Mouse (Mus musculus): ENCODE data around the gene Kidins220. TPM values are rescaled to one million over a fixed set of nuclear protein-coding genes. Genes with fewer than 3 reads are reported as not detected.

The Kidins220 gene
- polyA plus RNA-seq, 1 experiment from 2014 or later: 28.5 TPM

- no peaks in the 10 kb centered on the region for H3K27me3 ChIP-seq (replicated peaks; ENCODE audit: control insufficient read depth, insufficient read depth, low read length)
Observed at GRCm38 (mm10) chr12:25098561-25099312, 124.0 kb downstream of the Kidins220 start.

GRCm38 (mm10) chr12:25099313-25099562 is 124.5 kb downstream of the Kidins220 start:
- H3K4me2 ChIP-seq (ENCODE audit: low read length): peak overlapping the region; percentile 89
- DNase-seq (ENCODE audit: low spot score) (no peak), ATAC-seq (replicated peaks; ENCODE audit: low FRiP score, low TSS enrichment, low read depth) (peak; percentile 40)
- peak overlapping the region; percentile 99 for H3K27ac ChIP-seq (ENCODE audit: low read depth)
- H3K4me3 ChIP-seq (ENCODE audit: low read depth, low read length): peak overlapping the region; percentile 94
- H3K9ac ChIP-seq (ENCODE audit: low read length): peak overlapping the region; percentile 81
- H3K4me1 ChIP-seq (replicated peaks; ENCODE audit: control insufficient read depth, insufficient read depth, low read length): peaks cover 22% of the 10 kb centered on the region
- no peaks in the 10 kb centered on the region for H3K9me3 ChIP-seq (ENCODE audit: control insufficient read depth, low read length)
- no peaks in the 10 kb centered on the region for H3K27me3 ChIP-seq (replicated peaks; ENCODE audit: control insufficient read depth, insufficient read depth, low read length)
- no peaks in the 10 kb centered on the region for H3K36me3 ChIP-seq (ENCODE audit: control insufficient read depth, insufficient read depth, low read length)
- 1% methylated on average over 9 of the region's 9 CpGs for WGBS

More at GRCm38 (mm10) chr12:25098561-25099312, 124.0 kb downstream of the Kidins220 start:
- Histone ChIP-seq H3K4me3 (ENCODE audit: low read depth, low read length) (peak overlapping the region; percentile 94), H3K9me3 (ENCODE audit: control insufficient read depth, low read length) (no peaks in the 10 kb centered on the region), H3K4me1 (replicated peaks; ENCODE audit: control insufficient read depth, insufficient read depth, low read length) (peaks cover 22% of the 10 kb centered on the region), H3K9ac (ENCODE audit: low read length) (peak overlapping the region; percentile 81), H3K4me2 (ENCODE audit: low read length) (peak overlapping the region; percentile 89), H3K36me3 (ENCODE audit: control insufficient read depth, insufficient read depth, low read length) (no peaks in the 10 kb centered on the region), H3K27ac (ENCODE audit: low read depth) (peak overlapping the region; percentile 99)
- under 1% methylated on average over 61 of the region's 61 CpGs for WGBS
- ATAC-seq (replicated peaks; ENCODE audit: low FRiP score, low TSS enrichment, low read depth): peak; percentile 76
- DNase-seq (ENCODE audit: low spot score): peak; percentile 96

- no peaks in the 10 kb centered on the region for H3K9me3 ChIP-seq (ENCODE audit: control insufficient read depth, low read length)
- H3K36me3 ChIP-seq (ENCODE audit: control insufficient read depth, insufficient read depth, low read length): no peaks in the 10 kb centered on the region
- no peaks in the 10 kb centered on the region for H3K27me3 ChIP-seq (replicated peaks; ENCODE audit: control insufficient read depth, insufficient read depth, low read length)
- peak; percentile 93 for DNase-seq (ENCODE audit: low spot score)
- peaks cover 22% of the 10 kb centered on the region for H3K4me1 ChIP-seq (replicated peaks; ENCODE audit: control insufficient read depth, insufficient read depth, low read length)
- under 1% methylated on average over 38 of the region's 38 CpGs for WGBS
- peak overlapping the region; percentile 99 for H3K27ac ChIP-seq (ENCODE audit: low read depth)
- H3K4me3 ChIP-seq (ENCODE audit: low read depth, low read length): peak overlapping the region; percentile 94
- H3K9ac ChIP-seq (ENCODE audit: low read length): peak overlapping the region; percentile 81
- peak overlapping the region; percentile 89 for H3K4me2 ChIP-seq (ENCODE audit: low read length)
- ATAC-seq (replicated peaks; ENCODE audit: low FRiP score, low TSS enrichment, low read depth): no peak
Observed at GRCm38 (mm10) chr12:25099563-25100408, 125.1 kb downstream of the Kidins220 start.

- Histone ChIP-seq H3K36me3 (ENCODE audit: control insufficient read depth, insufficient read depth, low read length) (no peaks in the 10 kb centered on the region), H3K27ac (ENCODE audit: low read depth) (peak overlapping the region; percentile 99), H3K9me3 (ENCODE audit: control insufficient read depth, low read length) (no peaks in the 10 kb centered on the region), H3K4me1 (replicated peaks; ENCODE audit: control insufficient read depth, insufficient read depth, low read length) (peaks cover 22% of the 10 kb centered on the region), H3K27me3 (replicated peaks; ENCODE audit: control insufficient read depth, insufficient read depth, low read length) (no peaks in the 10 kb centered on the region), H3K4me3 (ENCODE audit: low read depth, low read length) (peak overlapping the region; percentile 94), H3K4me2 (ENCODE audit: low read length) (peak overlapping the region; percentile 89), H3K9ac (ENCODE audit: low read length) (peak overlapping the region; percentile 81)
- WGBS: under 1% methylated on average over 59 of the region's 59 CpGs
- ATAC-seq (replicated peaks; ENCODE audit: low FRiP score, low TSS enrichment, low read depth): no peak
- DNase-seq (ENCODE audit: low spot score): peak; percentile 86
Observed at GRCm38 (mm10) chr12:25100411-25101217, 125.9 kb downstream of the Kidins220 start.

GRCm38 (mm10) chr12:25101389-25101788 is 126.7 kb downstream of the Kidins220 start:
- ATAC-seq (replicated peaks; ENCODE audit: low FRiP score, low TSS enrichment, low read depth) (no peak), DNase-seq (ENCODE audit: low spot score) (no peak)
- Histone ChIP-seq H3K27ac (ENCODE audit: low read depth) (peak overlapping the region; percentile 99), H3K4me3 (ENCODE audit: low read depth, low read length) (peak overlapping the region; percentile 94), H3K4me2 (ENCODE audit: low read length) (peak overlapping the region; percentile 89), H3K9me3 (ENCODE audit: control insufficient read depth, low read length) (no peaks in the 10 kb centered on the region), H3K36me3 (ENCODE audit: control insufficient read depth, insufficient read depth, low read length) (no peaks in the 10 kb centered on the region), H3K9ac (ENCODE audit: low read length) (peak overlapping the region; percentile 81), H3K4me1 (replicated peaks; ENCODE audit: control insufficient read depth, insufficient read depth, low read length) (peaks cover 22% of the 10 kb centered on the region), H3K27me3 (replicated peaks; ENCODE audit: control insufficient read depth, insufficient read depth, low read length) (no peaks in the 10 kb centered on the region)
- 21% methylated on average over 5 of the region's 5 CpGs for WGBS

- no peak for DNase-seq (ENCODE audit: low spot score)
- Histone ChIP-seq H3K4me3 (ENCODE audit: low read depth, low read length) (no peak overlapping the region), H3K27ac (ENCODE audit: low read depth) (no peak overlapping the region), H3K4me2 (ENCODE audit: low read length) (no peak overlapping the region), H3K36me3 (ENCODE audit: control insufficient read depth, insufficient read depth, low read length) (no peaks in the 10 kb centered on the region), H3K9ac (ENCODE audit: low read length) (no peak overlapping the region), H3K9me3 (ENCODE audit: control insufficient read depth, low read length) (no peaks in the 10 kb centered on the region), H3K4me1 (replicated peaks; ENCODE audit: control insufficient read depth, insufficient read depth, low read length) (peaks cover 9% of the 10 kb centered on the region), H3K27me3 (replicated peaks; ENCODE audit: control insufficient read depth, insufficient read depth, low read length) (no peaks in the 10 kb centered on the region)
- no peak for ATAC-seq (replicated peaks; ENCODE audit: low FRiP score, low TSS enrichment, low read depth)
- whole genome bisulfite sequencing: 67% methylated on average over 6 of the region's 6 CpGs
Observed at GRCm38 (mm10) chr12:25103911-25104310, 129.2 kb downstream of the Kidins220 start.

- Histone ChIP-seq H3K9me3 (ENCODE audit: control insufficient read depth, low read length) (no peaks in the 10 kb centered on the region), H3K9ac (ENCODE audit: low read length) (no peak overlapping the region), H3K27ac (ENCODE audit: low read depth) (no peak overlapping the region), H3K4me2 (ENCODE audit: low read length) (no peak overlapping the region), H3K4me1 (replicated peaks; ENCODE audit: control insufficient read depth, insufficient read depth, low read length) (peaks cover 9% of the 10 kb centered on the region), H3K4me3 (ENCODE audit: low read depth, low read length) (no peak overlapping the region), H3K27me3 (replicated peaks; ENCODE audit: control insufficient read depth, insufficient read depth, low read length) (no peaks in the 10 kb centered on the region), H3K36me3 (ENCODE audit: control insufficient read depth, insufficient read depth, low read length) (no peaks in the 10 kb centered on the region)
- no peak for ATAC-seq (replicated peaks; ENCODE audit: low FRiP score, low TSS enrichment, low read depth)
- no peak for DNase-seq (ENCODE audit: low spot score)
Observed at GRCm38 (mm10) chr12:25104541-25104940, 129.8 kb downstream of the Kidins220 start.

GRCm38 (mm10) chr12:25108865-25109264 is 134.1 kb downstream of the Kidins220 start:
- peak; percentile 78 for ATAC-seq (replicated peaks; ENCODE audit: low FRiP score, low TSS enrichment, low read depth)
- Histone ChIP-seq H3K36me3 (ENCODE audit: control insufficient read depth, insufficient read depth, low read length) (no peaks in the 10 kb centered on the region), H3K27ac (ENCODE audit: low read depth) (peak overlapping the region; percentile 54; the same call in 1 of the 2 replicates), H3K4me3 (ENCODE audit: low read depth, low read length) (no peak overlapping the region), H3K4me1 (replicated peaks; ENCODE audit: control insufficient read depth, insufficient read depth, low read length) (no peaks in the 10 kb centered on the region), H3K4me2 (ENCODE audit: low read length) (no peak overlapping the region), H3K27me3 (replicated peaks; ENCODE audit: control insufficient read depth, insufficient read depth, low read length) (no peaks in the 10 kb centered on the region), H3K9ac (ENCODE audit: low read length) (no peak overlapping the region), H3K9me3 (ENCODE audit: control insufficient read depth, low read length) (peaks cover under 1% of the 10 kb centered on the region; the same call in 1 of the 2 replicates)
- WGBS: 67% methylated on average over 2 of the region's 2 CpGs
- no peak for DNase-seq (ENCODE audit: low spot score)

All from intestine, embryonic 14.5 days (tissue).